Mouse (Mus musculus) liver, postnatal 0 days (tissue): ENCODE measurements around the gene Etv2. TPM values are rescaled to one million over a fixed set of nuclear protein-coding genes. Genes with fewer than 3 reads are reported as not detected.
A peak's percentile ranks its signal among the peaks of the same experiment; 100 is the strongest.

Experiments
- ATAC-seq: fragments of 200-750 bp; cut with Nextera tagmentation; 2 replicates; pipeline ENCODE4 v1.8.0; 2017; ENCODE audit warnings: mild to moderate bottlenecking, moderate library complexity
- DNase-seq: peaks from one replicate; pipeline ENCODE4 v3.0.0-alpha.2; 2016
- H3K27ac ChIP-seq: fragments of 300-500 bp; sonication (generic); 2 replicates; pipeline ENCODE4 v1.5.1; 2014; ENCODE audit warnings: antibody characterized with exemption, moderate library complexity, mild to moderate bottlenecking, low read depth
- H3K27me3 ChIP-seq: fragments of 300-500 bp; sonication (generic); 2 replicates; pipeline ENCODE4 v1.6.1; 2014; ENCODE audit warnings: low read length, control low read depth, mixed read lengths; ENCODE audit not compliant: insufficient read depth
- H3K36me3 ChIP-seq: fragments of 300-500 bp; sonication (generic); replicated peaks from 2 replicates; pipeline ENCODE4 v1.6.1; 2014; ENCODE audit warnings: mild to moderate bottlenecking, control low read depth, low read length, moderate library complexity, mixed read lengths; ENCODE audit not compliant: insufficient read depth
- H3K4me1 ChIP-seq: fragments of 300-500 bp; sonication (generic); 2 replicates; pipeline ENCODE4 v1.6.1; 2014; ENCODE audit warnings: antibody characterized with exemption, mild to moderate bottlenecking, control low read depth; ENCODE audit not compliant: insufficient read depth
- H3K4me2 ChIP-seq: fragments of 300-500 bp; sonication (generic); 2 replicates; pipeline ENCODE4 v1.6.1; 2014; ENCODE audit warnings: low read depth, mild to moderate bottlenecking, low read length, moderate library complexity, mixed read lengths
- H3K4me3 ChIP-seq: fragments of 300-500 bp; sonication (generic); 2 replicates; pipeline ENCODE4 v1.5.1; 2014; ENCODE audit warnings: low read depth, low read length
- H3K9ac ChIP-seq: fragments of 300-500 bp; sonication (generic); replicated peaks from 2 replicates; pipeline ENCODE4 v1.6.1; 2014; ENCODE audit warnings: mild to moderate bottlenecking, moderate library complexity
- H3K9me3 ChIP-seq: fragments of 300-500 bp; sonication (generic); 2 replicates; pipeline ENCODE4 v1.6.1; 2016; ENCODE audit warnings: mild to moderate bottlenecking, control low read depth, low read length, mixed read lengths
- CTCF ChIP-seq: sonication (generic); IDR thresholded peaks from 2 replicates; pipeline ENCODE4 v1.5.1; 2016; ENCODE audit warnings: antibody characterized with exemption, low read depth
- EP300 ChIP-seq: IDR thresholded peaks from 2 replicates; pipeline ENCODE4 v1.6.1; 2016; ENCODE audit warnings: antibody characterized with exemption, low read depth, mild to moderate bottlenecking
- WGBS: fragments of 180-500 bp; shearing (Covaris S2); extraction: QIAGEN DNeasy Blood & Tissue Kit; methylation state at CpG from one replicate; pipeline ENCODE4 v1.1.7; 2014; ENCODE audit not compliant: insufficient replicate concordance; 5-methylcytosine and 5-hydroxymethylcytosine counted together
- polyA plus RNA-seq: library from polyadenylated mRNA; unstranded; fragments of >200 nt; fragmentation: Nextera tagmentation; extraction: Ambion mirVana; gene quantifications from 2 replicates; pipeline ENCODE4 v1.2.1, GENCODE M21; 2015

Gene Etv2
- polyA plus RNA-seq, 1 experiment from 2014 or later: not detected

DNA sequence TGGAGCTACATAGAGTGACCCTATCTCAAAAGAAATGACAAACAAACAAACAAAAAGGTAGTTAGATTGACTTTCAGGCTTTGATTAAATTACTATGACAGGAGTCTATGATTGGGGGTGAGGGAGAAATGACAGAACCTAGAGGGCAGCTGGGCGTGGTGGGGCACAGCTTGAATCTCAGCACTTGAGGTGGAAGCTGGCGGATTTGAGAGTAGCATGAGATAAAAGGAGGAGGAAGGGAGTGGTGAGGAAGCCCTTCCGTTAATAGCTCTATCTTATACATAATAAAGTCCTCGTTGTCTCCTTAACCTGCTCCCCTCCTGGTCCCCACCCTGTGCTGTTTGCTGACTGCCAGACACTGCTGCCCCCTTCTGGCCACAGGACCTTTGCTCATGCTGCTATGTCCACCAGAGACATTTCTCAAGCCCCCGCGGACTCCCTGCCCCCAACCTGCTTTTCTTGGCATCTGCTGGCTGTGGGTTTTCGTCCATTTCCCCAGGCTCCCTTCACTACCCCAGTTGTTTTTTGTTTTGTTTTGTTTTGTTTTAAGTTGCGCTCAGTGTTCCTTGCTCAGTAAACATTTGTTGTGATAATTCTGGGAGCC, 27.8 kb downstream of the Etv2 start:
- H3K9ac ChIP-seq: no peak overlapping the region
- H3K9me3 ChIP-seq: no peaks in the 10 kb centered on the region
- ATAC-seq: peak; percentile 49; the same call in 1 of the 2 replicates
- H3K27me3 ChIP-seq: no peaks in the 10 kb centered on the region
- H3K4me1 ChIP-seq: no peaks in the 10 kb centered on the region
- no peak overlapping the region for H3K27ac ChIP-seq
- no peak overlapping the region for H3K4me2 ChIP-seq
- H3K36me3 ChIP-seq: no peaks in the 10 kb centered on the region
- 20% methylated on average over 8 of the region's 8 CpGs for WGBS
- DNase-seq: peak; percentile 77
- no peak overlapping the region for H3K4me3 ChIP-seq
- TF ChIP-seq CTCF: peak; percentile 82
- TF ChIP-seq EP300: no peak

GRCm38 (mm10) chr7:30604944-30605343, 30.7 kb downstream of the Etv2 start:
- H3K27ac ChIP-seq: no peak overlapping the region
- H3K9me3 ChIP-seq: no peaks in the 10 kb centered on the region
- H3K4me1 ChIP-seq: peaks cover 8% of the 10 kb centered on the region
- no peak overlapping the region for H3K4me2 ChIP-seq
- H3K36me3 ChIP-seq: no peaks in the 10 kb centered on the region
- WGBS: 81% methylated on average over 8 of the region's 8 CpGs
- DNase-seq (no peak), ATAC-seq (no peak)
- no peak overlapping the region for H3K4me3 ChIP-seq
- TF ChIP-seq EP300 (no peak), CTCF (no peak)
- H3K27me3 ChIP-seq: no peaks in the 10 kb centered on the region
- H3K9ac ChIP-seq: no peak overlapping the region

- H3K4me1 ChIP-seq: peaks cover 13% of the 10 kb centered on the region
- no peak for ATAC-seq
- H3K36me3 ChIP-seq: no peaks in the 10 kb centered on the region
- H3K4me3 ChIP-seq: no peak overlapping the region
- no peak overlapping the region for H3K27ac ChIP-seq
- H3K27me3 ChIP-seq: no peaks in the 10 kb centered on the region
- TF ChIP-seq CTCF: no peak
- 51% methylated on average over 8 of the region's 8 CpGs for WGBS
- no peak overlapping the region for H3K4me2 ChIP-seq
- H3K9me3 ChIP-seq: no peaks in the 10 kb centered on the region
- H3K9ac ChIP-seq: no peak overlapping the region
- DNase-seq: no peak
These were observed 31.2 kb downstream of the Etv2 start for GRCm38 (mm10) chr7:30604424-30604823.

DNA sequence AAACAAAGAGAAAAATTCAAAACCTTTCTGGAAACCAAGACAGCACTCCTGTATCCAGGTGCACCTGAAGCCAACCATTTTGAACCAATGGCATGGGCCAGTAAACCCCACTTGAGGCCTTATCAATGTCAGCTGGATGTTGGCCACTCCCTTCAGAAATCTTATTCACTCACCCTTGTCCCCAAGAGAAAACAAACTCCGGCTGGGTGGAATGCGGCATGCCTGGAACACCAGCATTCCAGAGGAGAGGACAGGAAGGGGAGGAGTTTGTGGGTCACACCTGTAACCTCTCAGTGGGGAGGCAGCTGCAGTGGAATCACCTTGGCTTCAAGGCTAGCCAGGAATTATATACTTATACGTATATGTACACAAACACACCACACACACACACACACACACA, 33.1 kb downstream of the Etv2 start:
- DNase-seq (no peak), ATAC-seq (no peak)

GRCm38 (mm10) chr7:30600651-30601050, 35.0 kb downstream of the Etv2 start:
- H3K9ac ChIP-seq: no peak overlapping the region
- ATAC-seq (no peak), DNase-seq (no peak)
- H3K4me2 ChIP-seq: no peak overlapping the region
- H3K4me1 ChIP-seq: peaks cover 13% of the 10 kb centered on the region
- H3K4me3 ChIP-seq: no peak overlapping the region
- no peaks in the 10 kb centered on the region for H3K27me3 ChIP-seq
- H3K9me3 ChIP-seq: no peaks in the 10 kb centered on the region
- 70% methylated on average over 7 of the region's 7 CpGs for WGBS
- H3K27ac ChIP-seq: no peak overlapping the region
- H3K36me3 ChIP-seq: no peaks in the 10 kb centered on the region
- TF ChIP-seq EP300 (no peak), CTCF (no peak)

More for the DNA sequence above, 33.1 kb downstream of the Etv2 start:
- H3K4me3 ChIP-seq: no peak overlapping the region
- H3K27ac ChIP-seq: no peak overlapping the region
- no peak overlapping the region for H3K4me2 ChIP-seq
- no peaks in the 10 kb centered on the region for H3K27me3 ChIP-seq
- H3K9ac ChIP-seq: no peak overlapping the region
- H3K36me3 ChIP-seq: no peaks in the 10 kb centered on the region
- 53% methylated on average over 3 of the region's 3 CpGs for WGBS
- no peaks in the 10 kb centered on the region for H3K9me3 ChIP-seq
- H3K4me1 ChIP-seq: peaks cover 13% of the 10 kb centered on the region
- TF ChIP-seq EP300 (no peak), CTCF (no peak)

GRCm38 (mm10) chr7:30599933-30600353, 35.7 kb downstream of the Etv2 start:
- Histone ChIP-seq H3K4me1 (peaks cover 13% of the 10 kb centered on the region), H3K27ac (no peak overlapping the region), H3K4me2 (peak overlapping the region; percentile 40), H3K9me3 (no peaks in the 10 kb centered on the region), H3K4me3 (no peak overlapping the region), H3K36me3 (no peaks in the 10 kb centered on the region), H3K9ac (0 out of 2 replicates have a peak overlapping the region, but pooled peaks have one; percentile 41), H3K27me3 (no peaks in the 10 kb centered on the region)
- ATAC-seq (peak; percentile 99), DNase-seq (peak; percentile 92)
- TF ChIP-seq EP300 (no peak), CTCF (no peak)
- 5% methylated on average over 16 of the region's 16 CpGs for WGBS

DNA sequence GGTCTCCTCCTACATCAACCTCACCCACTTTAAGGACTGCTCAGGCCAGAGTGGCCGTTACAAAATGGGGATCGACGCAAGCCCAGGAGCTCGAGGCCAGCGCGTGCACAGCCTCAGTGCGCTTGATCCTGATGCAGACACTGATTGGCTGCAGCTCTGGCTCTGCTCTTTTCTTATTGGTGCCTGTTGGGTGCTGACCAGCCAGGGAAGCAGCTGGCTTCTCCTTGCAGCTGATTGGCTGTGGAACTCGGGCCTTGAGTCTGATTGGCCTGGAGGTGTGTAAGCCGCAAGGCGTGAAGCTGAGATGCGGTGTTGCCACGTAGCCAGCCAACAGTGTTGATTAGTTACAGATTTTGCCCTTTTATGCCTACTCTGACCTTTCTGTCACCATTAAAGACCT, 36.9 kb downstream of the Etv2 start, which contains the start of gene Zbtb32:
Gene Zbtb32 (minus strand): TSS at position 124 of the 400 bp plus-strand sequence.
- ATAC-seq: no peak
- Histone ChIP-seq H3K4me3 (no peak within 1 kb of the TSS), H3K4me2 (peak within 1 kb of the TSS; percentile 40; the same call in 1 of the 2 replicates), H3K36me3 (no peaks in the 10 kb centered on the region), H3K27ac (no peak within 1 kb of the TSS; the same call in 1 of the 2 replicates), H3K9ac (0 out of 2 replicates have a peak within 1 kb of the TSS, but pooled peaks have one; percentile 41), H3K27me3 (no peaks in the 10 kb centered on the region), H3K4me1 (peaks cover 16% of the 10 kb centered on the region), H3K9me3 (no peaks in the 10 kb centered on the region)
- DNase-seq: no peak
- TF ChIP-seq CTCF (no peak), EP300 (no peak)
- WGBS: 87% methylated on average over 12 of the region's 12 CpGs
